Mouse (Mus musculus): ENCODE results near the gene C130026I21Rik. TPM values are rescaled to one million over a fixed set of nuclear protein-coding genes. Genes with fewer than 3 reads are reported as not detected.

The C130026I21Rik gene
- polyA plus RNA-seq, 1 experiment from 2014 or later = 0.35 TPM

- Histone ChIP-seq H3K9ac (ENCODE audit: low read depth, low read length) (no peak overlapping the region), H3K4me2 (ENCODE audit: low read depth, low read length) (no peak overlapping the region), H3K4me3 (ENCODE audit: low read depth, low read length) (no peak overlapping the region), H3K36me3 (ENCODE audit: control insufficient read depth, insufficient read depth, low read length) (no peaks in the 10 kb centered on the region), H3K9me3 (ENCODE audit: control insufficient read depth, low read length) (no peaks in the 10 kb centered on the region), H3K27ac (replicated peaks; ENCODE audit: low read depth, low read length) (no peak overlapping the region), H3K27me3 (replicated peaks; ENCODE audit: control insufficient read depth, insufficient read depth, low read length) (no peaks in the 10 kb centered on the region), H3K4me1 (ENCODE audit: control insufficient read depth, insufficient read depth, low read length) (no peaks in the 10 kb centered on the region)
- no peak for DNase-seq (ENCODE audit: low spot score)
- 79% methylated on average over 2 of the region's 2 CpGs for WGBS
- no peak for ATAC-seq (ENCODE audit: low read depth)
These were observed 323.0 kb downstream of the C130026I21Rik start for GRCm38 (mm10) chr1:84947390-84947789.

- H3K4me2 ChIP-seq (ENCODE audit: low read depth, low read length) = no peak overlapping the region
- H3K9ac ChIP-seq (ENCODE audit: low read depth, low read length) = no peak overlapping the region
- no peak overlapping the region for H3K27ac ChIP-seq (replicated peaks; ENCODE audit: low read depth, low read length)
- H3K4me1 ChIP-seq (ENCODE audit: control insufficient read depth, insufficient read depth, low read length) = no peaks in the 10 kb centered on the region
- H3K36me3 ChIP-seq (ENCODE audit: control insufficient read depth, insufficient read depth, low read length) = no peaks in the 10 kb centered on the region
- no peak for ATAC-seq (ENCODE audit: low read depth)
- DNase-seq (ENCODE audit: low spot score) = no peak
- H3K4me3 ChIP-seq (ENCODE audit: low read depth, low read length) = no peak overlapping the region
- H3K27me3 ChIP-seq (replicated peaks; ENCODE audit: control insufficient read depth, insufficient read depth, low read length) = no peaks in the 10 kb centered on the region
- H3K9me3 ChIP-seq (ENCODE audit: control insufficient read depth, low read length) = no peaks in the 10 kb centered on the region
- WGBS = 74% methylated on average over 3 of the region's 3 CpGs
These were observed 324.4 kb downstream of the C130026I21Rik start for GRCm38 (mm10) chr1:84945950-84946349.

GRCm38 (mm10) chr1:84943549-84943948, 326.8 kb downstream of the C130026I21Rik start:
- Histone ChIP-seq H3K27ac (replicated peaks; ENCODE audit: low read depth, low read length) (no peak overlapping the region), H3K4me3 (ENCODE audit: low read depth, low read length) (no peak overlapping the region), H3K9ac (ENCODE audit: low read depth, low read length) (no peak overlapping the region), H3K9me3 (ENCODE audit: control insufficient read depth, low read length) (no peaks in the 10 kb centered on the region), H3K4me1 (ENCODE audit: control insufficient read depth, insufficient read depth, low read length) (no peaks in the 10 kb centered on the region), H3K36me3 (ENCODE audit: control insufficient read depth, insufficient read depth, low read length) (no peaks in the 10 kb centered on the region), H3K27me3 (replicated peaks; ENCODE audit: control insufficient read depth, insufficient read depth, low read length) (no peaks in the 10 kb centered on the region), H3K4me2 (ENCODE audit: low read depth, low read length) (no peak overlapping the region)
- 91% methylated on average over 4 of the region's 4 CpGs for WGBS
- ATAC-seq (ENCODE audit: low read depth) (no peak), DNase-seq (ENCODE audit: low spot score) (no peak)

Small RNA genes within 50 kb of the gene (microRNA-seq; reads per million reads assigned to microRNA genes)
- gene Gm27907 (ENCODE audit: borderline number of aligned reads) = not detected

Other genes starting within 250 kb of the C130026I21Rik start
- not detected in 2 replicates for gene Gm10553, start 170.4 kb downstream of the C130026I21Rik start, polyA plus RNA-seq (2014; fragmentation: Nextera tagmentation; extraction: Ambion mirVana)
- gene A530032D15Rik, start 160.7 kb downstream of the C130026I21Rik start, polyA plus RNA-seq (2014; fragmentation: Nextera tagmentation; extraction: Ambion mirVana) = not detected in 2 replicates